Mouse (Mus musculus): ENCODE results near the gene Cd46.

Cd46 gene

GRCm38 (mm10) chr1:195037483-195037882, 54.6 kb downstream of the Cd46 start:
- H3K27me3 ChIP-seq (ENCODE audit: control insufficient read depth, insufficient read depth, low read length, poor library complexity, severe bottlenecking): no peaks in the 10 kb centered on the region
- 0 out of 2 replicates have a peak, but pooled peaks cover 3% of the 10 kb centered on the region for H3K36me3 ChIP-seq (ENCODE audit: control insufficient read depth, insufficient read depth, low read length, poor library complexity, severe bottlenecking)
- no peak for DNase-seq (ENCODE audit: low read depth, low spot score)

GRCm38 (mm10) chr1:195033941-195034340, 58.1 kb downstream of the Cd46 start:
- DNase-seq (ENCODE audit: low read depth, low spot score): no peak
- Histone ChIP-seq H3K36me3 (ENCODE audit: control insufficient read depth, insufficient read depth, low read length, poor library complexity, severe bottlenecking) (0 out of 2 replicates have a peak, but pooled peaks cover 3% of the 10 kb centered on the region), H3K27me3 (ENCODE audit: control insufficient read depth, insufficient read depth, low read length, poor library complexity, severe bottlenecking) (no peaks in the 10 kb centered on the region)

GRCm38 (mm10) chr1:195032738-195033137, 59.3 kb downstream of the Cd46 start:
- H3K27me3 ChIP-seq (ENCODE audit: control insufficient read depth, insufficient read depth, low read length, poor library complexity, severe bottlenecking): no peaks in the 10 kb centered on the region
- H3K36me3 ChIP-seq (ENCODE audit: control insufficient read depth, insufficient read depth, low read length, poor library complexity, severe bottlenecking): 0 out of 2 replicates have a peak, but pooled peaks cover 1% of the 10 kb centered on the region
- no peak for DNase-seq (ENCODE audit: low read depth, low spot score)

GRCm38 (mm10) chr1:195031786-195032185, 60.3 kb downstream of the Cd46 start:
- H3K27me3 ChIP-seq (ENCODE audit: control insufficient read depth, insufficient read depth, low read length, poor library complexity, severe bottlenecking): no peaks in the 10 kb centered on the region
- no peak for DNase-seq (ENCODE audit: low read depth, low spot score)
- H3K36me3 ChIP-seq (ENCODE audit: control insufficient read depth, insufficient read depth, low read length, poor library complexity, severe bottlenecking): 0 out of 2 replicates have a peak, but pooled peaks cover 1% of the 10 kb centered on the region

- H3K36me3 ChIP-seq (ENCODE audit: control insufficient read depth, insufficient read depth, low read length, poor library complexity, severe bottlenecking): no peaks in the 10 kb centered on the region
- DNase-seq (ENCODE audit: low read depth, low spot score): no peak
Observed at GRCm38 (mm10) chr1:195027507-195027906, 64.5 kb downstream of the Cd46 start.

GRCm38 (mm10) chr1:195023848-195024247, 68.2 kb downstream of the Cd46 start:
- DNase-seq (ENCODE audit: low read depth, low spot score): no peak

More at GRCm38 (mm10) chr1:195027507-195027906, 64.5 kb downstream of the Cd46 start:
- no peaks in the 10 kb centered on the region for H3K27me3 ChIP-seq (ENCODE audit: control insufficient read depth, insufficient read depth, low read length, poor library complexity, severe bottlenecking)

GRCm38 (mm10) chr1:195021831-195022230, 70.2 kb downstream of the Cd46 start:
- no peaks in the 10 kb centered on the region for H3K27me3 ChIP-seq (ENCODE audit: control insufficient read depth, insufficient read depth, low read length, poor library complexity, severe bottlenecking)
- no peak for DNase-seq (ENCODE audit: low read depth, low spot score)

More at GRCm38 (mm10) chr1:195023848-195024247, 68.2 kb downstream of the Cd46 start:
- H3K36me3 ChIP-seq (ENCODE audit: control insufficient read depth, insufficient read depth, low read length, poor library complexity, severe bottlenecking): no peaks in the 10 kb centered on the region
- no peaks in the 10 kb centered on the region for H3K27me3 ChIP-seq (ENCODE audit: control insufficient read depth, insufficient read depth, low read length, poor library complexity, severe bottlenecking)

GRCm38 (mm10) chr1:195019062-195019600, 72.9 kb downstream of the Cd46 start:
- H3K36me3 ChIP-seq (ENCODE audit: control insufficient read depth, insufficient read depth, low read length, poor library complexity, severe bottlenecking): no peaks in the 10 kb centered on the region
- DNase-seq (ENCODE audit: low read depth, low spot score): no peak
- H3K27me3 ChIP-seq (ENCODE audit: control insufficient read depth, insufficient read depth, low read length, poor library complexity, severe bottlenecking): no peaks in the 10 kb centered on the region

More at GRCm38 (mm10) chr1:195021831-195022230, 70.2 kb downstream of the Cd46 start:
- H3K36me3 ChIP-seq (ENCODE audit: control insufficient read depth, insufficient read depth, low read length, poor library complexity, severe bottlenecking): no peaks in the 10 kb centered on the region

- DNase-seq (ENCODE audit: low read depth, low spot score): peak; percentile 39
- Histone ChIP-seq H3K27me3 (ENCODE audit: control insufficient read depth, insufficient read depth, low read length, poor library complexity, severe bottlenecking) (no peaks in the 10 kb centered on the region), H3K36me3 (ENCODE audit: control insufficient read depth, insufficient read depth, low read length, poor library complexity, severe bottlenecking) (no peaks in the 10 kb centered on the region)
Observed at GRCm38 (mm10) chr1:195018089-195018999, 73.7 kb downstream of the Cd46 start.

GRCm38 (mm10) chr1:195017626-195018025, 74.4 kb downstream of the Cd46 start:
- Histone ChIP-seq H3K36me3 (ENCODE audit: control insufficient read depth, insufficient read depth, low read length, poor library complexity, severe bottlenecking) (no peaks in the 10 kb centered on the region), H3K27me3 (ENCODE audit: control insufficient read depth, insufficient read depth, low read length, poor library complexity, severe bottlenecking) (no peaks in the 10 kb centered on the region)
- no peak for DNase-seq (ENCODE audit: low read depth, low spot score)

GRCm38 (mm10) chr1:195016811-195017501, 75.1 kb downstream of the Cd46 start:
- H3K36me3 ChIP-seq (ENCODE audit: control insufficient read depth, insufficient read depth, low read length, poor library complexity, severe bottlenecking): no peaks in the 10 kb centered on the region
- DNase-seq (ENCODE audit: low read depth, low spot score): no peak
- no peaks in the 10 kb centered on the region for H3K27me3 ChIP-seq (ENCODE audit: control insufficient read depth, insufficient read depth, low read length, poor library complexity, severe bottlenecking)

- no peaks in the 10 kb centered on the region for H3K36me3 ChIP-seq (ENCODE audit: control insufficient read depth, insufficient read depth, low read length, poor library complexity, severe bottlenecking)
- H3K27me3 ChIP-seq (ENCODE audit: control insufficient read depth, insufficient read depth, low read length, poor library complexity, severe bottlenecking): no peaks in the 10 kb centered on the region
- no peak for DNase-seq (ENCODE audit: low read depth, low spot score)
Observed at GRCm38 (mm10) chr1:195015281-195015680, 76.8 kb downstream of the Cd46 start.

GRCm38 (mm10) chr1:195014201-195014885, 77.7 kb downstream of the Cd46 start:
- DNase-seq (ENCODE audit: low read depth, low spot score): no peak
- Histone ChIP-seq H3K27me3 (ENCODE audit: control insufficient read depth, insufficient read depth, low read length, poor library complexity, severe bottlenecking) (no peaks in the 10 kb centered on the region), H3K36me3 (ENCODE audit: control insufficient read depth, insufficient read depth, low read length, poor library complexity, severe bottlenecking) (no peaks in the 10 kb centered on the region)

GRCm38 (mm10) chr1:195012531-195012930, 79.5 kb downstream of the Cd46 start:
- Histone ChIP-seq H3K27me3 (ENCODE audit: control insufficient read depth, insufficient read depth, low read length, poor library complexity, severe bottlenecking) (no peaks in the 10 kb centered on the region), H3K36me3 (ENCODE audit: control insufficient read depth, insufficient read depth, low read length, poor library complexity, severe bottlenecking) (no peaks in the 10 kb centered on the region)
- DNase-seq (ENCODE audit: low read depth, low spot score): no peak

All from splenic B cell, adult 2 months (primary cell).